In genomic region chr2:20737112-20737808, GRCm38 (mm10) we compare ENCODE assay signal across 10 mouse cellular contexts.
DNase-seq lines count a peak whose midpoint lies in the region; ATAC-seq and TF ChIP-seq lines count a peak whose summit lies in the region.
"Had no signal": no experiment of that assay in that cellular context is flagged by ENCODE, and none has a peak within 500 bp of the region (broad histone marks: within the 10 kb centered on the region; RNA-seq: fewer than 3 reads in every experiment).

No protein-coding gene starts in this region.

- H3K4me2 ChIP-seq in liver, embryonic 14.5 days (ENCODE audit: low read depth) = peak overlapping the region; percentile 31
- H3K4me2 ChIP-seq in hindbrain, embryonic 16.5 days (ENCODE audit: low read length) = no peak overlapping the region
- H3K4me2 ChIP-seq in neural tube, embryonic 15.5 days = no peak overlapping the region
- H3K4me2 ChIP-seq: forebrain, embryonic 12.5 days; neural tube, embryonic 13.5 days had no signal

- H3K4me3 ChIP-seq in testis, adult 2 months (ENCODE audit: control insufficient read depth, low read depth, low read length) = peak overlapping the region; percentile 14
- H3K4me3 ChIP-seq in embryonic fibroblast, embryonic 13.5 days (ENCODE audit: insufficient read depth, low read length) = peak overlapping the region; percentile 21; the same call in 1 of the 2 replicates
- 0 out of 4 replicates have a peak overlapping the region, but pooled peaks of 1 of the 2 experiments have one; percentile 4 for H3K4me3 ChIP-seq in liver, embryonic 14.5 days (ENCODE audit: insufficient read depth in 1 of 2, low read depth in 2 of 2, low read length in 2 of 2)
- H3K4me3 ChIP-seq in hindbrain, embryonic 16.5 days (ENCODE audit: low read length) = no peak overlapping the region
- no peak overlapping the region for H3K4me3 ChIP-seq in neural tube, embryonic 15.5 days (replicated peaks)
- H3K4me3 ChIP-seq: forebrain, embryonic 12.5 days; neural tube, embryonic 13.5 days had no signal

- no peak for TF ChIP-seq CTCF in testis, adult 2 months (IDR thresholded peaks at IDR 0.05; ENCODE audit: control insufficient read depth, insufficient read depth, insufficient replicate concordance, low read depth, low read length)
- no peak for TF ChIP-seq CTCF in embryonic fibroblast, embryonic 13.5 days (IDR thresholded peaks at IDR 0.05; ENCODE audit: borderline replicate concordance, insufficient read depth, low read length)
- TF ChIP-seq CTCF in liver, embryonic 14.5 days (IDR thresholded peaks at IDR 0.05; ENCODE audit: low read depth) = no peak

- H3K9ac ChIP-seq in liver, embryonic 14.5 days (replicated peaks) = no peak overlapping the region
- no peak overlapping the region for H3K9ac ChIP-seq in hindbrain, embryonic 16.5 days (ENCODE audit: low read depth, low read length)
- no peak overlapping the region for H3K9ac ChIP-seq in neural tube, embryonic 15.5 days (replicated peaks)
- H3K9ac ChIP-seq: forebrain, embryonic 12.5 days; neural tube, embryonic 13.5 days had no signal

- no peak for DNase-seq in testis, postnatal 10 days (ENCODE audit: low spot score)
- DNase-seq in liver, embryonic 14.5 days (ENCODE audit: low read depth in 3 of 3, low spot score in 3 of 3) = no peak
- DNase-seq in urinary bladder, postnatal 36 days (ENCODE audit: low spot score in 2 of 2) = peak; percentile 38 to 44
- no peak for DNase-seq in layer of hippocampus, postnatal 25 days (ENCODE audit: extremely low spot score in 1 of 2, low spot score in 1 of 2)

- H3K4me1 ChIP-seq in testis, adult 2 months (ENCODE audit: control insufficient read depth, insufficient read depth, low read length) = peaks cover 4% of the 10 kb centered on the region
- H3K4me1 ChIP-seq in embryonic fibroblast, embryonic 13.5 days (ENCODE audit: control insufficient read depth, insufficient read depth, low read length) = peaks cover 7% of the 10 kb centered on the region; the same call in 1 of the 2 replicates
- 0 out of 4 replicates have a peak, but pooled peaks cover 0 to 3% of the 10 kb centered on the region in 2 experiments for H3K4me1 ChIP-seq in liver, embryonic 14.5 days (replicated peaks; ENCODE audit: control insufficient read depth in 2 of 2, insufficient read depth in 2 of 2, low read length in 1 of 2)
- no peaks in the 10 kb centered on the region for H3K4me1 ChIP-seq in hindbrain, embryonic 16.5 days (ENCODE audit: control insufficient read depth, insufficient read depth, low read depth, low read length)
- no peaks in the 10 kb centered on the region for H3K4me1 ChIP-seq in neural tube, embryonic 15.5 days
- H3K4me1 ChIP-seq: neural tube, embryonic 13.5 days had no signal

- no peak for ATAC-seq in liver, embryonic 14.5 days (ENCODE audit: insufficient read depth)
- no peak for ATAC-seq in hindbrain, embryonic 16.5 days
- no peak for ATAC-seq in neural tube, embryonic 15.5 days (ENCODE audit: low FRiP score)

- no peaks in the 10 kb centered on the region for H3K36me3 ChIP-seq in testis, adult 2 months (ENCODE audit: control insufficient read depth, insufficient read depth, low read length)
- H3K36me3 ChIP-seq in liver, embryonic 14.5 days (replicated peaks; ENCODE audit: control insufficient read depth, insufficient read depth, low read depth) = no peaks in the 10 kb centered on the region
- H3K36me3 ChIP-seq in hindbrain, embryonic 16.5 days (ENCODE audit: control insufficient read depth, insufficient read depth, low read length) = no peaks in the 10 kb centered on the region
- H3K36me3 ChIP-seq in neural tube, embryonic 15.5 days = no peaks in the 10 kb centered on the region
- H3K36me3 ChIP-seq: forebrain, embryonic 12.5 days; neural tube, embryonic 13.5 days had no signal

- TF ChIP-seq EP300 in liver, embryonic 14.5 days (IDR thresholded peaks at IDR 0.05; ENCODE audit: low read depth) = no peak

- H3K27me3 ChIP-seq in testis, adult 2 months (ENCODE audit: control insufficient read depth, insufficient read depth, low read length) = no peaks in the 10 kb centered on the region
- H3K27me3 ChIP-seq in liver, embryonic 14.5 days (ENCODE audit: control insufficient read depth, insufficient read depth, low read length) = no peaks in the 10 kb centered on the region
- H3K27me3 ChIP-seq in hindbrain, embryonic 16.5 days (replicated peaks; ENCODE audit: control insufficient read depth, insufficient read depth, low read length) = no peaks in the 10 kb centered on the region
- H3K27me3 ChIP-seq in neural tube, embryonic 15.5 days (replicated peaks) = no peaks in the 10 kb centered on the region
- H3K27me3 ChIP-seq: forebrain, embryonic 12.5 days; neural tube, embryonic 13.5 days had no signal

- no peak for TF ChIP-seq POLR2A in testis, adult 2 months (IDR thresholded peaks at IDR 0.05; ENCODE audit: control insufficient read depth, low read depth, low read length)
- no peak for TF ChIP-seq POLR2A in embryonic fibroblast, embryonic 13.5 days (IDR thresholded peaks at IDR 0.05; ENCODE audit: low read depth, low read length)

- no peak overlapping the region; the same call in 1 of the 2 replicates for H3K27ac ChIP-seq in testis, adult 2 months (ENCODE audit: control insufficient read depth, insufficient read depth, low read depth, low read length)
- H3K27ac ChIP-seq in embryonic fibroblast, embryonic 13.5 days (ENCODE audit: insufficient read depth, low read length) = no peak overlapping the region
- no peak overlapping the region for H3K27ac ChIP-seq in liver, embryonic 14.5 days
- no peak overlapping the region for H3K27ac ChIP-seq in hindbrain, embryonic 16.5 days (ENCODE audit: low read depth, low read length)
- H3K27ac ChIP-seq in neural tube, embryonic 15.5 days (replicated peaks) = no peak overlapping the region
- H3K27ac ChIP-seq: forebrain, embryonic 12.5 days; neural tube, embryonic 13.5 days had no signal

- H3K9me3 ChIP-seq in liver, embryonic 14.5 days (ENCODE audit: control insufficient read depth, low read length) = no peaks in the 10 kb centered on the region
- H3K9me3 ChIP-seq in hindbrain, embryonic 16.5 days (ENCODE audit: control insufficient read depth, low read length) = no peaks in the 10 kb centered on the region
- H3K9me3 ChIP-seq in neural tube, embryonic 15.5 days (replicated peaks) = no peaks in the 10 kb centered on the region
- H3K9me3 ChIP-seq: forebrain, embryonic 12.5 days; neural tube, embryonic 13.5 days had no signal

- 59% methylated on average over 19 of the region's 19 CpGs for WGBS in liver, embryonic 14.5 days (ENCODE audit: insufficient replicate concordance)
- 83% methylated on average over 19 of the region's 19 CpGs for WGBS in hindbrain, embryonic 16.5 days
- 69% methylated on average over 19 of the region's 19 CpGs for WGBS in neural tube, embryonic 15.5 days

Comparison
In these comparisons a context has a peak if more than half of its experiments do, and no peak if none do; other contexts are left out.
1. H3K4me3 ChIP-seq: peak in testis, adult 2 months (single experiment) and embryonic fibroblast, embryonic 13.5 days (single experiment); none in hindbrain, embryonic 16.5 days (single experiment) and neural tube, embryonic 15.5 days (single experiment).
2. DNase-seq: peak in urinary bladder, postnatal 36 days (2 of 2); none in testis, postnatal 10 days (single experiment), liver, embryonic 14.5 days (0 of 3) and layer of hippocampus, postnatal 25 days (0 of 2).